Mouse (Mus musculus) cerebellum, adult 11 months (tissue): ENCODE measurements around the gene Myrf.

Experiments
- DNase-seq: peaks from one replicate; pipeline ENCODE4 v3.0.0; 2022

Myrf gene

GRCm38 (mm10) chr19:10247165-10247564 lies 6.6 kb upstream of the Myrf start:
- no peak for DNase-seq

GRCm38 (mm10) chr19:10244183-10244582 lies 3.6 kb upstream of the Myrf start:
- no peak for DNase-seq

- no peak for DNase-seq
Observed at GRCm38 (mm10) chr19:10242916-10243315, 2.4 kb upstream of the Myrf start.

GRCm38 (mm10) chr19:10239975-10240653 lies 434 bp downstream of the Myrf start:
- no peak for DNase-seq

GRCm38 (mm10) chr19:10239419-10239818 lies 1.1 kb downstream of the Myrf start:
- DNase-seq, result no peak

GRCm38 (mm10) chr19:10238477-10238876 lies 2.1 kb downstream of the Myrf start:
- DNase-seq, result no peak

GRCm38 (mm10) chr19:10235784-10236565 lies 4.6 kb downstream of the Myrf start:
- DNase-seq, result no peak

- DNase-seq, result no peak
Observed at GRCm38 (mm10) chr19:10232327-10233017, 8.1 kb downstream of the Myrf start.

- no peak for DNase-seq
Observed at GRCm38 (mm10) chr19:10231871-10232270, 8.7 kb downstream of the Myrf start.

- DNase-seq, result no peak
Observed at GRCm38 (mm10) chr19:10231016-10231415, 9.5 kb downstream of the Myrf start.

GRCm38 (mm10) chr19:10225767-10226166 lies 14.8 kb downstream of the Myrf start:
- DNase-seq, result no peak

- no peak for DNase-seq
Observed at GRCm38 (mm10) chr19:10224637-10225453, 15.7 kb downstream of the Myrf start.

- no peak for DNase-seq
Observed at GRCm38 (mm10) chr19:10223561-10223960, 17.0 kb downstream of the Myrf start.

- no peak for DNase-seq
Observed at GRCm38 (mm10) chr19:10222656-10223055, 17.9 kb downstream of the Myrf start.

GRCm38 (mm10) chr19:10221585-10221984 lies 19.0 kb downstream of the Myrf start:
- DNase-seq, result no peak

GRCm38 (mm10) chr19:10219593-10219992 lies 21.0 kb downstream of the Myrf start:
- no peak for DNase-seq

GRCm38 (mm10) chr19:10219108-10219507 lies 21.4 kb downstream of the Myrf start:
- no peak for DNase-seq

GRCm38 (mm10) chr19:10216101-10216500 lies 24.4 kb downstream of the Myrf start:
- no peak for DNase-seq

- DNase-seq, result no peak
Observed at GRCm38 (mm10) chr19:10213796-10214471, 26.6 kb downstream of the Myrf start.

- no peak for DNase-seq
Observed at GRCm38 (mm10) chr19:10210885-10211284, 29.7 kb downstream of the Myrf start.

- no peak for DNase-seq
Observed at GRCm38 (mm10) chr19:10208851-10209250, 31.7 kb downstream of the Myrf start.

- no peak for DNase-seq
Observed at GRCm38 (mm10) chr19:10205051-10205450, 35.5 kb downstream of the Myrf start.
